Mouse (Mus musculus): ENCODE data around the gene Rnf10. TPM values are rescaled to one million over a fixed set of nuclear protein-coding genes. Genes with fewer than 3 reads are reported as not detected.

The Rnf10 gene
- total RNA-seq, 1 experiment from 2014 or later: 55.9 TPM

- ATAC-seq (replicated peaks in 1 of 2; ENCODE audit: insufficient read depth in 1 of 2, low FRiP score in 2 of 2, low TSS enrichment in 1 of 2, low read depth in 1 of 2, poor library complexity in 2 of 2, severe bottlenecking in 2 of 2): no peak; a peak in 1 of 4 replicates
Measured at GRCm38 (mm10) chr5:115280050-115280687, 7.5 kb upstream of the Rnf10 start.

- ATAC-seq (replicated peaks in 1 of 2; ENCODE audit: insufficient read depth in 1 of 2, low FRiP score in 2 of 2, low TSS enrichment in 1 of 2, low read depth in 1 of 2, poor library complexity in 2 of 2, severe bottlenecking in 2 of 2): peak; percentile 85 to 86
Measured at GRCm38 (mm10) chr5:115279226-115280049, 6.7 kb upstream of the Rnf10 start, which contains the start of gene Coq5. TSS of gene Coq5 (plus strand) at chr5:115279666.

- no peak for ATAC-seq (replicated peaks in 1 of 2; ENCODE audit: insufficient read depth in 1 of 2, low FRiP score in 2 of 2, low TSS enrichment in 1 of 2, low read depth in 1 of 2, poor library complexity in 2 of 2, severe bottlenecking in 2 of 2)
Measured at GRCm38 (mm10) chr5:115278785-115279184, 6.1 kb upstream of the Rnf10 start.

DNA sequence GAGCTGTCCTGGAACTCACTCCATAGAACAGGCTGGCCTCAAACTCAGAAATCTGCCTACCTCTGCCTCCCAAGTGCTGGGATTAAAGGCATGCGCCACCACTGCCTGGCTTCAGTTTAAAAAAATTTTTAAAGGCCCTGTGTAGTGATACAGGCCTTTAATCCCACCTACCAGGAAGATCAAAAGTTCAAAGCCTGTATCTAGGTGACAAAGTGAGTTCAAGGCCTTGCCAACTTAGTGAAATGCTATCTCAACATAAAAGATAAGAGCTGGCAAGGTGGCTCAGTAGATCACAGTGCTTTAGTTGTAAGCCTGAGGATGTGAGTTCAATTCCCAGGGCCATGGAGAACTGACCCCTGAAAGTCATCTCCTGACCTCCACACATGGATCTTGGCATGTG is 5.4 kb upstream of the Rnf10 start:
- no peak for ATAC-seq (replicated peaks in 1 of 2; ENCODE audit: insufficient read depth in 1 of 2, low FRiP score in 2 of 2, low TSS enrichment in 1 of 2, low read depth in 1 of 2, poor library complexity in 2 of 2, severe bottlenecking in 2 of 2)

- no peak for ATAC-seq (replicated peaks in 1 of 2; ENCODE audit: insufficient read depth in 1 of 2, low FRiP score in 2 of 2, low TSS enrichment in 1 of 2, low read depth in 1 of 2, poor library complexity in 2 of 2, severe bottlenecking in 2 of 2)
Measured at GRCm38 (mm10) chr5:115275998-115276397, 3.3 kb upstream of the Rnf10 start.

GRCm38 (mm10) chr5:115274771-115275170 is 2.1 kb upstream of the Rnf10 start:
- no peak for ATAC-seq (replicated peaks in 1 of 2; ENCODE audit: insufficient read depth in 1 of 2, low FRiP score in 2 of 2, low TSS enrichment in 1 of 2, low read depth in 1 of 2, poor library complexity in 2 of 2, severe bottlenecking in 2 of 2)

DNA sequence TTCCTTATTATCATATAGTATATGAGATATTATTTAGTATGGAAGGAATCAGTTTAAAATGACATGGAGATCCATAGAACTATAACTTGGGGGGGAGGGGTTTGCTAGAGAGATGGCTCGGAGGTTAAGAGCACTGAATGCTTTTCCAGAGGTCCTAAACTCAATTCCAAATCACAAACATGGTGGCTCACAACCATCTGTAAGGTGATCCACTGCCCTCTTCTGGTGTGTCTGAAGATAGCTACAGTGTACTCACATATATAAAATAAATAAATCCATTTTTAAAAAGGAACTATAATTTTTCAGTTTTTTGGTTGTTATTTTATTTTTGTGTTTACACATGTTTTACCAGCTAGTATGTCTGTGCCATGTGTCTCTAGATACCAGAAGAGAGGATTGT is 1.7 kb upstream of the Rnf10 start:
- ATAC-seq (replicated peaks in 1 of 2; ENCODE audit: insufficient read depth in 1 of 2, low FRiP score in 2 of 2, low TSS enrichment in 1 of 2, low read depth in 1 of 2, poor library complexity in 2 of 2, severe bottlenecking in 2 of 2): no peak

DNA sequence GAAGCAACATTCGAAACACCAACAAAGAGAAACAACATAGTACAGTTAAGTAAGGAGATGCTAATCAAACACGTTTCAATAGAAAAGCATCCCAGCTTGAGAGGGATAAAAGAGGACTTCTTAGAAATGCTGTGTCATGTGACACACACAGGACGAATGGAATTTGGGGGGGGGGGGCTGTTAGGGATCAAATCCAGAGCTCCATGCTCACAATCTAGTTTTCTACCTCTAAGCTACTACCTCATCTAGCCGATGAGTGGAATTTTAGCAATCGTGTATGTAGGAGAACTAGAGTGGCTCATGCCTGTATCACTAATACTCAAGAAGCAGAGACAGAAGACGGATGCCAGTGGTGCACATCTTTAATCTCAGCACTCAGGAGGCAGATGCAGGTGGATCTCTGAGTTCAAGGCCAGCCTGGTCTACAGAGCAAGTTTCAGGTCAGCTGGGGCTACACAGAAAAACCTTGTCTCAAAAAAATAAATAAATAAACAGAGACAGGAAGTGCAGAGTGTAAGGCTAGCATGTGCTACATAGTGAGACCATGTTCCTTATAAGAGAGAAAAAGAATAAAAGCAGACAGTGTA is 944 bp upstream of the Rnf10 start:
- no peak for ATAC-seq (replicated peaks in 1 of 2; ENCODE audit: insufficient read depth in 1 of 2, low FRiP score in 2 of 2, low TSS enrichment in 1 of 2, low read depth in 1 of 2, poor library complexity in 2 of 2, severe bottlenecking in 2 of 2)

- 0 out of 4 replicates have a peak, but pooled peaks of 1 of the 2 experiments have one; percentile 4 for ATAC-seq (replicated peaks in 1 of 2; ENCODE audit: insufficient read depth in 1 of 2, low FRiP score in 2 of 2, low TSS enrichment in 1 of 2, low read depth in 1 of 2, poor library complexity in 2 of 2, severe bottlenecking in 2 of 2)
Measured at GRCm38 (mm10) chr5:115271931-115272811, 527 bp downstream of the Rnf10 start.

DNA sequence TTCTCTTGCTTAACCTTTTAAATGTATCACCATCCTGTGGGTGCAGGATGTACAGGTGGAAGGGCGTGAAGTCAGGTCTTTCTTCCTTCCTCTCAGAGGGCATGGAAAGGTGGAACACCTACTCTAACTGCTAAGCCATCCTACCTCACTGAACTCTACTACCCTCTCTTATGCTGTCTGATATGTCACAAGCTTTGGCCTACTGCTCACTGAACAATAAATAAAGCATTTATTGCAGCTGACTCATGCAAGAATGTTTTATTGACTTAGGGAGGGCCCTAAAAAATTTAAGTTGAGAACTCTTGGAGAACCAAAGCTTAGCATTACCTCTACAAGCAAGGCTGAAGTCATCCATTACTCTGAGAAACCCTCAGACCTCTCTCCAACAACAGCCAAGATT is 2.7 kb downstream of the Rnf10 start:
- no peak for ATAC-seq (replicated peaks in 1 of 2; ENCODE audit: insufficient read depth in 1 of 2, low FRiP score in 2 of 2, low TSS enrichment in 1 of 2, low read depth in 1 of 2, poor library complexity in 2 of 2, severe bottlenecking in 2 of 2)

- ATAC-seq (replicated peaks in 1 of 2; ENCODE audit: insufficient read depth in 1 of 2, low FRiP score in 2 of 2, low TSS enrichment in 1 of 2, low read depth in 1 of 2, poor library complexity in 2 of 2, severe bottlenecking in 2 of 2): no peak
Measured at GRCm38 (mm10) chr5:115268266-115268665, 4.4 kb downstream of the Rnf10 start.

GRCm38 (mm10) chr5:115267469-115268045 is 5.1 kb downstream of the Rnf10 start:
- ATAC-seq (replicated peaks in 1 of 2; ENCODE audit: insufficient read depth in 1 of 2, low FRiP score in 2 of 2, low TSS enrichment in 1 of 2, low read depth in 1 of 2, poor library complexity in 2 of 2, severe bottlenecking in 2 of 2): no peak

DNA sequence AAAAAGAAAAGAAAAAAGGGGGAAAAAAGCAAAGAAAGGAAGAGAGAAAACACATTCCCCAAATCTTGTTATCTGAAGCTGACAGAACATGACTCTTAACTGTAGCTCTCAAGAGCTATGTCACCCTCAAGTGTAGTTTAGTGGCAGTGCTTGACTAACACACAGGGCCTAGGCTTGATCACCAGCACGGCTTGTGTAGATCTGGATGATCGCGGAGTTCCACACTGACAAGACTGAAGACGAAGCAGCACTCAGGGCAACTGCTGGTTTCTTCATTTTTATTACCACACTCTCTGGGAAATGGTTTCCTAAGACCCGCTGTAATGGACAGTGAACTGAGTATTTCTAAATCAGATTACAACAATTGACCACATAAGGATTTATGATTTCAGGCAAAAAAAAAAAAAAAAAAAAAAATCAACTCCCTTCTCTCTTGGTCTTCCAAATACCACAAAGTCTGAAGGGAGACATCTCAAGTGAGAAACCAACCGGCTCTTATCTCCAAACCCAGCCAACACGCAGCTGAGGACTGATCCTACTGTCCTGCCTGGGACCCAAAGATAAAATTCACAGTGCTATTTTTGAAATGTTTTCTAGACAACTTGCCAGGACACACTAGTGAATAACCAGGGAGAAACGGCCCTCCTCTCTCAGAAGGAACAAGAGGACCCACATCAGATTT is 5.8 kb downstream of the Rnf10 start:
- ATAC-seq (replicated peaks in 1 of 2; ENCODE audit: insufficient read depth in 1 of 2, low FRiP score in 2 of 2, low TSS enrichment in 1 of 2, low read depth in 1 of 2, poor library complexity in 2 of 2, severe bottlenecking in 2 of 2): peak; percentile 29 to 47; a peak in 3 of 4 replicates

DNA sequence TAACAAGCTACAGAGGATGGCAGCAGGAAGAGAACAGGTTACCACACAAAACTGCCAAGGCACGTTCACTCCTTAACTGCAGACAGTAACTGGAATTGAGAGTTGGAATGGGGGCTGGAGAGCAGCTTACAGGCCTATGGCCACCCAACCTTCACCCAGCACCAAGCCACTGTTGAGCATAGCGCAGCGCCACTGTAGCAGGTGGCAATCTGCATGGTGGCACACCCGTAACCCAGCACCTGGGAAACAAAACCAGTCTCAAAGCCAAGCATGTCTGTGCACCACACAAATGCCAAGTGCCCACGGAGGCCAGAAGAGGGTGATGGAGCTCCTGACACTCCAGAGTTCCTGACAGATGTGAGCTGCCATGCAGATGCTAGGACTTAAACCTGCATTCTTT is 6.4 kb downstream of the Rnf10 start:
- ATAC-seq (replicated peaks in 1 of 2; ENCODE audit: insufficient read depth in 1 of 2, low FRiP score in 2 of 2, low TSS enrichment in 1 of 2, low read depth in 1 of 2, poor library complexity in 2 of 2, severe bottlenecking in 2 of 2): no peak

GRCm38 (mm10) chr5:115262502-115263291 is 10.0 kb downstream of the Rnf10 start:
- ATAC-seq (replicated peaks in 1 of 2; ENCODE audit: insufficient read depth in 1 of 2, low FRiP score in 2 of 2, low TSS enrichment in 1 of 2, low read depth in 1 of 2, poor library complexity in 2 of 2, severe bottlenecking in 2 of 2): no peak

DNA sequence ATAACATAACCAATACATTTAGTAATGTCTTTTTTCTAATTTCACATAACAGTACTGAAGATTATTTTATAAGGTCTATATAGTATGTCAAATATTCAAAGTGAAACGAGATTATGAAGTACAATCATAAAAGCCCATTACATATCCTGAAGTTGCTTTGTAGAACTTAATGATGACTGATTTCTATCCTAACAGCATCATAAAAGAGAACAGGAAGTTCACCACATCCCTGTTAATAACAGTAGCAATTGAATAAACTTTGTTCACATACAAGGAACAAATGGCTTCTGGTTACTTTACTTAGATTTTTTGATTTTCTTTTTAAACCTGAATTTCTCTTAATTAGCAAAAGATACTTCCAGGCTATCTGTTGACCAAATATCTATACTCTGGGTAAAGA is 10.8 kb downstream of the Rnf10 start:
- no peak for ATAC-seq (replicated peaks in 1 of 2; ENCODE audit: insufficient read depth in 1 of 2, low FRiP score in 2 of 2, low TSS enrichment in 1 of 2, low read depth in 1 of 2, poor library complexity in 2 of 2, severe bottlenecking in 2 of 2)
